Mouse (Mus musculus): Measurements from ENCODE around the gene Kcnmb1.

GRCm38 (mm10) chr11:33951155-33951554, 11.7 kb upstream of the Kcnmb1 start:
- TF ChIP-seq POLR2A (IDR thresholded peaks at IDR 0.05; ENCODE audit: borderline replicate concordance, extremely low read depth, low read depth, low read length) (no peak), CTCF (IDR thresholded peaks at IDR 0.05; ENCODE audit: insufficient read depth, low read length) (no peak)

Measured in lung, adult 2 months (tissue).